Mouse (Mus musculus) myocyte (in vitro differentiated cells): ENCODE data around the gene Cela2a. TPM values are rescaled to one million over a fixed set of nuclear protein-coding genes. Genes with fewer than 3 reads are reported as not detected.
A peak's percentile ranks its signal among the peaks of the same experiment; 100 is the strongest.

ENCODE experiments used
- H3K27me3 ChIP-seq: one replicate; pipeline ENCODE4 v1.6.1; 2011; ENCODE audit not compliant: control insufficient read depth, insufficient read depth, insufficient read length
- H3K36me3 ChIP-seq: one replicate; pipeline ENCODE4 v1.6.1; 2011; ENCODE audit not compliant: control insufficient read depth, insufficient read depth
- H3K4me2 ChIP-seq: one replicate; pipeline ENCODE4 v1.6.1; 2011; ENCODE audit warnings: low read depth, control low read depth
- H3K4me3 ChIP-seq: one replicate; pipeline ENCODE4 v1.5.1; 2011; ENCODE audit warnings: mild to moderate bottlenecking, control low read depth, moderate library complexity
- H3K79me2 ChIP-seq: one replicate; pipeline ENCODE4 v1.6.1; 2011; ENCODE audit not compliant: control insufficient read depth, insufficient read depth
- H3ac ChIP-seq: one replicate; pipeline ENCODE4 v1.6.1; 2011; ENCODE audit not compliant: control insufficient read depth, insufficient read length
- CEBPB ChIP-seq: IDR thresholded peaks from 2 replicates; pipeline ENCODE4 v1.6.1; 2011; ENCODE audit warnings: mild to moderate bottlenecking, moderate library complexity; ENCODE audit not compliant: poor library complexity, insufficient read depth, severe bottlenecking
- E2F4 ChIP-seq: IDR thresholded peaks from one replicate; pipeline ENCODE4 v1.6.1; 2011; ENCODE audit warnings: mild to moderate bottlenecking, control low read depth, moderate library complexity; ENCODE audit not compliant: insufficient read depth
- MAX ChIP-seq: IDR thresholded peaks from one replicate; pipeline ENCODE4 v1.6.1; 2011; ENCODE audit warnings: low read depth, mild to moderate bottlenecking, control low read depth
- MYOD1 ChIP-seq, 3 experiments: IDR thresholded peaks; one replicate each; pipeline ENCODE4 v1.6.1; 2011; ENCODE audit warnings: control low read depth in 2 of 3, low read depth in 2 of 3, mild to moderate bottlenecking in 2 of 3, moderate library complexity in 1 of 3; ENCODE audit not compliant: insufficient read length in 2 of 3, control insufficient read depth in 1 of 3
- MYOG ChIP-seq, 3 experiments: IDR thresholded peaks; one replicate each; pipeline ENCODE4 v1.6.1; 2011; ENCODE audit warnings: control low read depth in 2 of 3, low read depth in 2 of 3, mild to moderate bottlenecking in 2 of 3; ENCODE audit not compliant: insufficient read length in 2 of 3, control insufficient read depth in 1 of 3, insufficient read depth in 1 of 3
- POLR2A ChIP-seq: IDR thresholded peaks from one replicate; pipeline ENCODE4 v1.6.1; 2011; ENCODE audit warnings: low read depth, mild to moderate bottlenecking, control low read depth, moderate library complexity; ENCODE audit not compliant: insufficient read length
- POLR2AphosphoS2 ChIP-seq: IDR thresholded peaks from one replicate; pipeline ENCODE4 v1.6.1; 2011; ENCODE audit warnings: low read depth, control low read depth; ENCODE audit not compliant: insufficient read length
- REST ChIP-seq: IDR thresholded peaks from one replicate; pipeline ENCODE4 v1.6.1; 2011; ENCODE audit warnings: mild to moderate bottlenecking, control low read depth, moderate library complexity; ENCODE audit not compliant: insufficient read depth, insufficient read length
- SRF ChIP-seq: IDR thresholded peaks from one replicate; pipeline ENCODE4 v1.6.1; 2011; ENCODE audit warnings: low read depth; ENCODE audit not compliant: control insufficient read depth, insufficient read length
- TCF12 ChIP-seq: IDR thresholded peaks from one replicate; pipeline ENCODE4 v1.6.1; 2011; ENCODE audit warnings: mild to moderate bottlenecking, control low read depth; ENCODE audit not compliant: poor library complexity, insufficient read depth, severe bottlenecking
- TCF3 ChIP-seq: IDR thresholded peaks from one replicate; pipeline ENCODE4 v1.6.1; 2011; ENCODE audit warnings: low read depth, control low read depth; ENCODE audit not compliant: insufficient read length
- USF1 ChIP-seq: IDR thresholded peaks from one replicate; pipeline ENCODE4 v1.6.1; 2011; ENCODE audit warnings: low read depth, mild to moderate bottlenecking, control low read depth, moderate library complexity
- polyA plus RNA-seq: library from polyadenylated mRNA; unstranded; fragments of >200 nt; fragmentation: generic; extraction: Trizol; gene quantifications from one replicate; pipeline ENCODE4 v1.2.1, GENCODE M21; 2012; ENCODE audit warnings: missing spikeins

The Cela2a gene
- polyA plus RNA-seq, 1 experiment: not detected

GRCm38 (mm10) chr4:141787462-141787861 is 38.5 kb downstream of the Cela2a start:
- no peak overlapping the region for H3K4me2 ChIP-seq
- peaks cover 4% of the 10 kb centered on the region for H3K36me3 ChIP-seq
- no peak for TF ChIP-seq CEBPB
- TF ChIP-seq MYOG (IDR thresholded peaks at IDR 0.05; ENCODE audit: control insufficient read depth in 1 of 3, insufficient read depth in 1 of 3, insufficient read length in 2 of 3, low read depth in 2 of 3): no peak
- TF ChIP-seq TCF12: no peak
- TF ChIP-seq REST: no peak
- no peak for TF ChIP-seq MAX
- TF ChIP-seq TCF3: no peak
- TF ChIP-seq E2F4: no peak
- no peak for TF ChIP-seq SRF
- no peak for TF ChIP-seq USF1
- TF ChIP-seq MYOD1 (IDR thresholded peaks at IDR 0.05; ENCODE audit: control insufficient read depth in 1 of 3, insufficient read length in 2 of 3, low read depth in 2 of 3): no peak
- no peak for TF ChIP-seq POLR2A
- TF ChIP-seq POLR2AphosphoS2: no peak
- H3K27me3 ChIP-seq: no peaks in the 10 kb centered on the region
- H3ac ChIP-seq: no peak overlapping the region
- H3K79me2 ChIP-seq: peaks cover 3% of the 10 kb centered on the region
- no peak overlapping the region for H3K4me3 ChIP-seq

GRCm38 (mm10) chr4:141787046-141787445 is 38.9 kb downstream of the Cela2a start:
- H3K79me2 ChIP-seq: peaks cover 3% of the 10 kb centered on the region
- no peak for TF ChIP-seq POLR2AphosphoS2
- TF ChIP-seq TCF12: no peak
- peak in 1 of 3 experiments; percentile 27 for TF ChIP-seq MYOG (IDR thresholded peaks at IDR 0.05; ENCODE audit: control insufficient read depth in 1 of 3, insufficient read depth in 1 of 3, insufficient read length in 2 of 3, low read depth in 2 of 3)
- TF ChIP-seq POLR2A: no peak
- no peak for TF ChIP-seq E2F4
- peak in 1 of 3 experiments; percentile 22 for TF ChIP-seq MYOD1 (IDR thresholded peaks at IDR 0.05; ENCODE audit: control insufficient read depth in 1 of 3, insufficient read length in 2 of 3, low read depth in 2 of 3)
- H3ac ChIP-seq: no peak overlapping the region
- no peak overlapping the region for H3K4me2 ChIP-seq
- no peak overlapping the region for H3K4me3 ChIP-seq
- peaks cover 4% of the 10 kb centered on the region for H3K36me3 ChIP-seq
- no peaks in the 10 kb centered on the region for H3K27me3 ChIP-seq

GRCm38 (mm10) chr4:141786141-141786540 is 39.8 kb downstream of the Cela2a start:
- H3K27me3 ChIP-seq: no peaks in the 10 kb centered on the region
- peaks cover 4% of the 10 kb centered on the region for H3K36me3 ChIP-seq
- peaks cover 3% of the 10 kb centered on the region for H3K79me2 ChIP-seq
- no peak overlapping the region for H3ac ChIP-seq
- TF ChIP-seq TCF12 (no peak), CEBPB (no peak), TCF3 (no peak), REST (no peak), POLR2AphosphoS2 (no peak), E2F4 (no peak), POLR2A (no peak), MYOG (IDR thresholded peaks at IDR 0.05; ENCODE audit: control insufficient read depth in 1 of 3, insufficient read depth in 1 of 3, insufficient read length in 2 of 3, low read depth in 2 of 3) (no peak), MYOD1 (IDR thresholded peaks at IDR 0.05; ENCODE audit: control insufficient read depth in 1 of 3, insufficient read length in 2 of 3, low read depth in 2 of 3) (no peak), USF1 (no peak), MAX (no peak), SRF (no peak)
- H3K4me2 ChIP-seq: no peak overlapping the region
- no peak overlapping the region for H3K4me3 ChIP-seq

GRCm38 (mm10) chr4:141784835-141785234 is 41.1 kb downstream of the Cela2a start:
- Histone ChIP-seq H3K4me3 (no peak overlapping the region), H3K27me3 (no peaks in the 10 kb centered on the region), H3ac (no peak overlapping the region), H3K36me3 (peaks cover 10% of the 10 kb centered on the region), H3K79me2 (peaks cover 1% of the 10 kb centered on the region), H3K4me2 (no peak overlapping the region)
- TF ChIP-seq USF1 (no peak), MYOD1 (IDR thresholded peaks at IDR 0.05; ENCODE audit: control insufficient read depth in 1 of 3, insufficient read length in 2 of 3, low read depth in 2 of 3) (no peak), TCF3 (no peak), POLR2A (no peak), CEBPB (no peak), POLR2AphosphoS2 (no peak), MYOG (IDR thresholded peaks at IDR 0.05; ENCODE audit: control insufficient read depth in 1 of 3, insufficient read depth in 1 of 3, insufficient read length in 2 of 3, low read depth in 2 of 3) (no peak), MAX (no peak), TCF12 (no peak), E2F4 (no peak), REST (no peak), SRF (no peak)
